Mouse (Mus musculus) forebrain, embryonic 10.5 days (tissue): ENCODE results near the gene Ccdc78. TPM values are rescaled to one million over a fixed set of nuclear protein-coding genes. Genes with fewer than 3 reads are reported as not detected.

Source experiments
- DNase-seq: peaks from one replicate; pipeline ENCODE4 v3.0.0-alpha.2; 2017; ENCODE audit warnings: low spot score; ENCODE audit errors: extremely low spot score
- H3K27ac ChIP-seq: fragments of 300-500 bp; sonication (generic); 2 replicates; pipeline ENCODE4 v1.5.1; 2016; ENCODE audit warnings: mild to moderate bottlenecking
- H3K27me3 ChIP-seq: fragments of 300-500 bp; sonication (generic); 2 replicates; pipeline ENCODE4 v1.6.1; 2016; ENCODE audit warnings: mild to moderate bottlenecking; ENCODE audit not compliant: poor library complexity, severe bottlenecking
- H3K36me3 ChIP-seq: fragments of 300-500 bp; sonication (generic); replicated peaks from 2 replicates; pipeline ENCODE4 v1.6.1; 2016; ENCODE audit warnings: mild to moderate bottlenecking, moderate library complexity
- H3K4me1 ChIP-seq: fragments of 300-500 bp; sonication (generic); 2 replicates; pipeline ENCODE4 v1.6.1; 2016
- H3K4me3 ChIP-seq: fragments of 300-500 bp; sonication (generic); 2 replicates; pipeline ENCODE4 v1.5.1; 2016; ENCODE audit warnings: mild to moderate bottlenecking, moderate library complexity
- H3K9me3 ChIP-seq: fragments of 300-500 bp; sonication (generic); 2 replicates; pipeline ENCODE4 v1.6.1; 2016; ENCODE audit warnings: mild to moderate bottlenecking, moderate library complexity
- WGBS: fragments of 180-500 bp; shearing (Covaris S2); methylation state at CpG from one replicate; pipeline ENCODE4 v1.1.7; 2016; 5-methylcytosine and 5-hydroxymethylcytosine counted together
- polyA plus RNA-seq: library from polyadenylated mRNA; unstranded; fragments of >200 nt; fragmentation: Nextera tagmentation; extraction: Ambion mirVana; gene quantifications from 2 replicates; pipeline ENCODE4 v1.2.1, GENCODE M21; 2016

Ccdc78 gene
- polyA plus RNA-seq, 1 experiment from 2014 or later: 1.4 TPM

DNA sequence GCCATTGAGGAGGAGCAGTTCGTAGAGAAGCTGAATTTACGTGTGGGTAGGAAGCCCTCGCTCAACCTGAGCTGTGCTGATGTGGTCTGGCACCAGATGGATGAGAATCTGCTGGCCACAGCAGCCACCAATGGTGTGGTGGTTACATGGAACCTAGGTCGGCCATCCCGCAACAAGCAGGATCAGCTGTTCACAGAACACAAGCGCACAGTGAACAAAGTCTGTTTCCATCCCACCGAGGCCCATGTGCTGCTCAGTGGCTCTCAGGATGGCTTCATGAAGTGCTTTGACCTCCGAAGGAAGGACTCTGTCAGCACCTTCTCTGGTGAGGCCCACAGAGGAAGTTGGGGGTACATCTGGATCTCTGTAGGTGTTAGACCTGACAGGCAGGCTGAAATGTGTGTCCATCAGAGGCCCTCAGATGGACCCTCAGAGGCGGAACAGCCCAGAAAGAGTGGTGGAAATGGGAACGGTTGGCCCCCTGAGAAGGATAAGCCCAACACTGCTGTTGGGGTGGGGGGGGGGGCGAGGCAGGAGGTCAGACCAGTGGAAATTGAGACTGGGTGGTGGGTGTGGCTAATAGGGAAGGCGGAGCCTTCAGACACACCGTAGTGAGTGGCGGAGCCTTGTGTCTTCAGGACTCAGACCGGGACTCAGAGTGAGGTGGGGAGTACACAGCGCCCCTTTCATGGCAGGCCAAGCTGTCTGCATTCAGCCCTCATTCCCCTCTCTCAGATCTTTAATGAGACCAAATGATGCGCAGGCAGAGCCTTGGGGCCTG, 38.2 kb downstream of the Ccdc78 start:
- peaks cover 14% of the 10 kb centered on the region for H3K27me3 ChIP-seq
- 79% methylated on average over 17 of the region's 17 CpGs for WGBS
- no peak overlapping the region for H3K27ac ChIP-seq
- DNase-seq: no peak
- H3K4me1 ChIP-seq: peaks cover 63% of the 10 kb centered on the region
- peak overlapping the region; percentile 72 for H3K4me3 ChIP-seq
- H3K36me3 ChIP-seq: peaks cover 33% of the 10 kb centered on the region
- no peaks in the 10 kb centered on the region for H3K9me3 ChIP-seq

DNA sequence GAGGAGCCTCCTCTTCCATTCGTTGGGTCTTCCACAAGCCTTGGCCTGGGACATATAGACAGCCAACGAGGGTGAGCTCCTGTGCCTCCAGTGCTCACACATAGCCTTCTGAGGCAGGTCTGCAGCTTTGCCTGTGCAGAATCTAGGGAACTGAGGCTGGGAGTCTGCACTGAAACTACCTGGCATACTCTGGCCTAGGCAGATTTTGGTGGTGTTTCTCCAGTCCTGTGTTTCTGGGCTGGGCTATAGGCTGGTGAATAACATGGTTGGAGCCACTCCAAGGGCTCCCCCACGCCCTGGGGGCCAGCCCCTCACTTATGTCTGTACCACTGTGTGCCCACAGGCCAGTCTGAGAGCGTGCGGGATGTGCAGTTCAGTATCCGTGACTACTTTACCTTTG, 38.9 kb downstream of the Ccdc78 start:
- Histone ChIP-seq H3K27me3 (peaks cover 6% of the 10 kb centered on the region), H3K9me3 (no peaks in the 10 kb centered on the region), H3K36me3 (peaks cover 41% of the 10 kb centered on the region), H3K4me3 (peak overlapping the region; percentile 72; the same call in 1 of the 2 replicates), H3K27ac (no peak overlapping the region), H3K4me1 (peaks cover 65% of the 10 kb centered on the region)
- no peak for DNase-seq
- 90% methylated on average over 6 of the region's 6 CpGs for WGBS

DNA sequence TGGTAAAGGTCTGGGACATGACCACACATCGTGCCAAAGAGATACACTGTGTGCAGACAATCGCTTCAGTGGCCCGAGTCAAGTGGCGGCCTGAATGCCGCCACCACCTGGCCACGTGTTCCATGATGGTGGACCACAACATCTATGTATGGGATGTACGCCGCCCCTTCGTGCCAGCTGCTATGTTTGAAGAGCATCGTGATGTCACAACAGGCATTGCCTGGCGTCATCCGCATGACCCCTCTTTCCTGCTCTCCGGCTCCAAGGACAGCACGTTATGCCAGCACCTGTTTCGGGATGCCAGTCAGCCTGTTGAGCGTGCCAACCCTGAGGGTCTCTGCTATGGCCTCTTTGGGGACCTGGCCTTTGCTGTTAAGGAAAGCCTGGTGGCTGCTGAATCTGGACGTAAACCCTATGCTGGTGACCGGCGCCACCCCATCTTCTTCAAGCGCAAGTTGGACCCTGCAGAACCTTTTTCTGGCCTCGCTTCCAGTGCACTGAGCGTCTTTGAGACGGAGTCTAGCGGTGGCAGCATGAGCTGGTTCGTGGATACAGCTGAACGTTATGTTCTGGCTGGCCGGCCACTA, 39.7 kb downstream of the Ccdc78 start:
- Histone ChIP-seq H3K27me3 (no peaks in the 10 kb centered on the region), H3K27ac (no peak overlapping the region), H3K36me3 (peaks cover 48% of the 10 kb centered on the region), H3K9me3 (no peaks in the 10 kb centered on the region), H3K4me3 (peak overlapping the region; percentile 72; the same call in 1 of the 2 replicates), H3K4me1 (peaks cover 73% of the 10 kb centered on the region)
- no peak for DNase-seq
- 98% methylated on average over 27 of the region's 27 CpGs for WGBS

DNA sequence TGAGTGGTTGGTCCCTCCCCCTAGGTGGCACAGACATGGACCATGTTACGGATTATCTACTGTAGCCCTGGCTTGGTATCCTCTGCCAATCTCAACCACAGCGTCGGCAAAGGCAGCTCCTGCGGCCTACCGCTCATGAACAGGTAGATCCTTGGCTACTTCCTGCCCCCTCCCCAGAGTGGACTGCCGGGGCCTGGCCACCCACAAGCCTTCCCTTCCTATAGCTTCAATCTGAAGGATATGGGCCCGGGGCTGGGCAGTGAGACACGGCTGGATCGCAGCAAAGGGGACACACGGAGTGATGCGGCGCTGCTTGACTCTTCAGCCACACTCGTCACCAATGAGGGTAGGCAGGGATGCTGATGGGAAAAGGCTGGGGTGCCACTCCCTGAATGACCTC, 40.6 kb downstream of the Ccdc78 start:
- 93% methylated on average over 13 of the region's 13 CpGs for WGBS
- no peaks in the 10 kb centered on the region for H3K27me3 ChIP-seq

DNA sequence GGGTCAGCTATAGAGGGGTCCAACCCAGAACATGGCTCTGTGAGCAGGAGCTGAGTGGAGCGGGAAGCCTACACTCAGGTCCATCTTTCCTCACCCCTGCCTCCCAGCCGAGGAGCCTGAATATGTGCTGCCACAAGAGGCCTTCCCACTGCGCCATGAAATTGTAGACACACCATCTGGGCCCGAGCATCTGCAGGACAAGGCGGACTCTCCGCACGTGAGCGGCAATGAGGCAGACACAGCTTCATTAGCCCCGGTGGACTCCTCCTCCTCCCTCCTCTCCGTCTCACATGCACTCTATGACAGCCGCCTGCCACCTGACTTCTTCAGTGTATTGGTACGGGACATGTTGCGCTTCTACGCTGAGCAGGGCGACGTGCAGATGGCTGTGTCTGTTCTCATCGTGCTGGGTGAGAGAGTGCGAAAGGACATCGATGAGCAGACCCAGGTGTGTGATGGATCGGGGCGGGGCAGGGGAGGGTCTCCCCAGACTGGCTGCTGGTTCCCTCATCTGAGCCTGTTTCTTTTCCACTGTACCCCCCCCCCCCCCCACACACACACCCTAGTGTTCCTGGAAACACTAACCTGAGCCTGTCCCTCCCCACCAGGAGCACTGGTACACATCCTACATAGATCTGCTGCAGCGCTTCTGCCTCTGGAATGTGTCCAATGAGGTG, 41.3 kb downstream of the Ccdc78 start:
- H3K4me1 ChIP-seq: peaks cover 84% of the 10 kb centered on the region
- no peak for DNase-seq
- no peaks in the 10 kb centered on the region for H3K27me3 ChIP-seq
- peak overlapping the region; percentile 94 for H3K27ac ChIP-seq
- peak overlapping the region; percentile 77 for H3K4me3 ChIP-seq
- H3K36me3 ChIP-seq: peaks cover 58% of the 10 kb centered on the region
- no peaks in the 10 kb centered on the region for H3K9me3 ChIP-seq
- WGBS: 91% methylated on average over 22 of the region's 22 CpGs

More for the DNA sequence above, 40.6 kb downstream of the Ccdc78 start:
- Histone ChIP-seq H3K4me1 (peaks cover 82% of the 10 kb centered on the region), H3K9me3 (no peaks in the 10 kb centered on the region), H3K36me3 (peaks cover 58% of the 10 kb centered on the region), H3K4me3 (0 out of 2 replicates have a peak overlapping the region, but pooled peaks have one; percentile 0), H3K27ac (no peak overlapping the region)
- no peak for DNase-seq

DNA sequence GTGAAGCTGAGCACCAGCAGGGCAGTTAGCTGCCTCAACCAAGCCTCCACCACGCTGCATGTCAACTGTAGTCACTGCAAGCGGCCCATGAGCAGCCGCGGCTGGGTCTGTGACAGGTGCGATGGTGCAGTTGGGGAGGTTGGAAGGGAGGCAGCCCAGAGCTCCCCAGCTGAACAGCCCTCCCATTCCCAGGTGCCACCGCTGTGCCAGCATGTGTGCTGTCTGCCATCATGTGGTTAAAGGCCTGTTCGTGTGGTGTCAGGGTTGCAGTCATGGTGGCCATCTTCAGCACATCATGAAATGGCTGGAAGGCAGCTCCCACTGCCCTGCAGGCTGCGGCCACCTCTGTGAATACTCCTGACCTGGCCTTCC, 41.8 kb downstream of the Ccdc78 start:
- peaks cover 58% of the 10 kb centered on the region for H3K36me3 ChIP-seq
- WGBS: 83% methylated on average over 8 of the region's 8 CpGs
- H3K27ac ChIP-seq: peak overlapping the region; percentile 94

DNA sequence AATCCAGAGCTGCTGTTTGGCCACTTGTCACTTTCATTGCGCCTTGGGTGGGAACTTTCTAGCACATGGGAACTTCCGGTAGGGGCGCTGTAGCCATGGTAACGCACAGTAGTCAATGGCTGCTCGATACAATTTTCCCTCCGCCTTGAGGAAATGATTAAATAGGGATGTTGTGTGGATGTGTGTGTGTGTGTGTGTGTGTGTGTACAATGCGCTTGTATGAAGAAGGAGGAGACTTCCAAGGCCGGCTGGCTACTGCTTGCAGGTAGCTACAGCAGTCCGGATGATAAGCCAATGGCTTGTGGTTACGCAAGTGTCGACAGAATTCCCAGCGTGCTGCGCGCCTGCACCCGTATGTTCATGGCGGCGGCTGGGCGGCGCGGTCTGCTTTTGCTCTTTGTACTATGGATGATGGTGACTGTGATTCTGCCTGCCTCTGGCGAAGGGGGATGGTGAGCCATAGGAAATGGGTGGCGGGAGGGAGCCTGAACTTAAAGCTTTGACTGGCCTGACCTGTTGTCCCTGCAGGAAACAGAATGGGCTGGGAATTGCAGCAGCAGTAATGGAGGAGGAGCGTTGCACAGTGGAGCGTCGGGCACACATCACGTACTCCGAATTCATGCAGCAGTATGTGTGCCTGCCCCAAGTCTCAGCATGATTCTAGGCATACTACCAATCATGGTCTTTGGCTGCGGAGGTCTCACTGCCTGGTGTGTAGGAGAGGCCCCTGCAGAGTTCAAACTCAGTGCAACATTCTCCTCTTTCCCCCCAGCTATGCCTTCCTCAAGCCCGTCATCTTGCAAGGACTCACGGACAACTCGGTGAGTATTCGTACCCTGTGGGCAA, 42.6 kb downstream of the Ccdc78 start, which contains the start of gene Jmjd8:
Jmjd8 (plus strand) TSS at position 156 of the 846 bp plus-strand sequence.
- peaks cover 83% of the 10 kb centered on the region for H3K4me1 ChIP-seq
- 2% methylated on average over 32 of the region's 32 CpGs for WGBS

More for the DNA sequence above, 41.8 kb downstream of the Ccdc78 start:
- Histone ChIP-seq H3K9me3 (no peaks in the 10 kb centered on the region), H3K4me3 (peak overlapping the region; percentile 77), H3K27me3 (no peaks in the 10 kb centered on the region), H3K4me1 (peaks cover 80% of the 10 kb centered on the region)
- DNase-seq: no peak

DNA sequence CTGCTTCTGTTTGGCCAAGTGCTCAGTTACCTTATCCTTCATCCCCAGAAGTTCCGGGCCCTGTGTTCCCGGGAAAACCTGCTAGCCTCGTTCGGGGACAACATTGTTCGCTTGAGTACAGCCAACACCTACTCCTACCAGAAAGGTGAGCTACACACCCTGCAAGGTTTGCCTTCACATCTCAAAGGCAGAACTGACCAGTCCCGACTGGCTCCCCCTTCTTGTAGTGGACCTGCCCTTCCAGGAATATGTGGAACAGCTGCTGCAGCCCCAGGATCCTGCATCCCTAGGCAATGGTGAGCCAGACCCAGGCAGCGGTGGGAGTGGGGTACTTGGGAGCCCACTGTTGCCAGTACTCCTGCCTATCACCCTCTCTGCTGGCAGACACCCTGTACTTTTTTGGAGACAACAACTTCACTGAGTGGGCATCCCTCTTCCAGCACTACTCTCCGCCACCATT, 43.2 kb downstream of the Ccdc78 start:
- 44% methylated on average over 8 of the region's 8 CpGs for WGBS
- no peak for DNase-seq
- no peaks in the 10 kb centered on the region for H3K9me3 ChIP-seq
- peaks cover 62% of the 10 kb centered on the region for H3K36me3 ChIP-seq
- no peaks in the 10 kb centered on the region for H3K27me3 ChIP-seq
- peaks cover 83% of the 10 kb centered on the region for H3K4me1 ChIP-seq
- H3K27ac ChIP-seq: peak overlapping the region; percentile 94
- H3K4me3 ChIP-seq: peak overlapping the region; percentile 77

More for the DNA sequence above, 42.6 kb downstream of the Ccdc78 start, which contains the start of gene Jmjd8:
- Histone ChIP-seq H3K9me3 (no peaks in the 10 kb centered on the region), H3K4me3 (peak within 1 kb of the TSS; percentile 77), H3K27me3 (no peaks in the 10 kb centered on the region), H3K36me3 (peaks cover 58% of the 10 kb centered on the region), H3K27ac (peak within 1 kb of the TSS; percentile 94)
- peak; percentile 85 for DNase-seq

DNA sequence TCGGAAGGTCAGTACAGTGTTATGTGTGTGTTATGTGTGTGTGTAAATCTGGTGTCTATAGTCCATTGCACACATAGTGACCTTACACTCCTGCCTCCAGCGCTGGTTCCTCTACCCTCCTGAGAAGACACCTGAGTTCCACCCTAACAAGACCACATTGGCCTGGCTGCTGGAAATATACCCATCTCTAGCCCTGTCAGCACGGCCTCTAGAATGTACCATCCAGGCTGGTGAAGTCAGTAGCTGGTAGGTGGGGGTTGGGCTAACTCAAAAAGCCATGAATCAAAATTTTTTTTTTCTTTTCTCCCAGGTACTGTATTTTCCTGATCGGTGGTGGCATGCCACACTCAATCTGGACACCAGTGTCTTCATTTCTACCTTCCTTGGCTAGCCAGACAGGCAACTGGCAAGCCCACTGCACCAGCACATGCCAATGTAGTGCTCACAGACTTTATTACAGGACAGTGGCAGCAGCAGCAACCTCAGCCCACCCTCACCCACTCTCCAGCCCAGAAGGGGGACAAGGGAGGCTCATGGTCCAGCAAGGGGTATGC, 43.9 kb downstream of the Ccdc78 start:
- WGBS: 93% methylated on average over 4 of the region's 4 CpGs
- no peak for DNase-seq
- Histone ChIP-seq H3K36me3 (peaks cover 68% of the 10 kb centered on the region), H3K9me3 (no peaks in the 10 kb centered on the region), H3K27me3 (no peaks in the 10 kb centered on the region), H3K4me1 (peaks cover 83% of the 10 kb centered on the region), H3K4me3 (peak overlapping the region; percentile 77), H3K27ac (0 out of 2 replicates have a peak overlapping the region, but pooled peaks have one; percentile 27)

DNA sequence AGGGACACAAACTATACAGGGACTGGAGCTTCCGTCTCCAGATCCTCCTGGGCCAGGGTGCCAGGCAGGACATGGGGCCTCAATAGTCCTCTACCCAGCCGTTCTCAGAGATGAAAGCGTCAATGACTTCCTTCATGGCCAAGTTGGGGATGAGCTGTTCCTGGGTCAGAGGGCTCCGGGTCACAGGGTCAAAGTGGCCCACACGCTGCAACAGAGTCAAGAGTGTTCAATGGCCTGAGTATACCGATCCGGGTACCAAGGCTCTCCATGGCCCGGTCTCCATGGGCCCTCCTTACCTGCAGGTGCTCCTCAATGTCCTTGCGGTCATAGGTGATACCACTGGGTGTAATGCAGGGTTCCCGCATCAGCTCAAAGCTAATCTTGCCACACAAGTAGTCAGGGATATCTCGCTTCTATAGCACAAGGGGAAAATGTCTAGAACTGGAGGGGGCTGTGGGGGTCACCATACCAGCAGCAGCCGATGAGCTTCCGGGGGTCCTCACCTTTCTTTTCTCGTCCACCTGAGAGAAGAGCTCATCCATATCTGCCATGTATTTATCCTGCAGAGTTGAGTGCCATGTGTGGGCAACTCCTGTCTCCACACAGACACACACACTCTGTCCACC, 44.5 kb downstream of the Ccdc78 start:
- peak overlapping the region; percentile 77 for H3K4me3 ChIP-seq
- H3K27ac ChIP-seq: 0 out of 2 replicates have a peak overlapping the region, but pooled peaks have one; percentile 27
- H3K27me3 ChIP-seq: no peaks in the 10 kb centered on the region
- no peak for DNase-seq
- H3K4me1 ChIP-seq: peaks cover 83% of the 10 kb centered on the region
- no peaks in the 10 kb centered on the region for H3K9me3 ChIP-seq
- 89% methylated on average over 14 of the region's 14 CpGs for WGBS
- H3K36me3 ChIP-seq: peaks cover 70% of the 10 kb centered on the region

DNA sequence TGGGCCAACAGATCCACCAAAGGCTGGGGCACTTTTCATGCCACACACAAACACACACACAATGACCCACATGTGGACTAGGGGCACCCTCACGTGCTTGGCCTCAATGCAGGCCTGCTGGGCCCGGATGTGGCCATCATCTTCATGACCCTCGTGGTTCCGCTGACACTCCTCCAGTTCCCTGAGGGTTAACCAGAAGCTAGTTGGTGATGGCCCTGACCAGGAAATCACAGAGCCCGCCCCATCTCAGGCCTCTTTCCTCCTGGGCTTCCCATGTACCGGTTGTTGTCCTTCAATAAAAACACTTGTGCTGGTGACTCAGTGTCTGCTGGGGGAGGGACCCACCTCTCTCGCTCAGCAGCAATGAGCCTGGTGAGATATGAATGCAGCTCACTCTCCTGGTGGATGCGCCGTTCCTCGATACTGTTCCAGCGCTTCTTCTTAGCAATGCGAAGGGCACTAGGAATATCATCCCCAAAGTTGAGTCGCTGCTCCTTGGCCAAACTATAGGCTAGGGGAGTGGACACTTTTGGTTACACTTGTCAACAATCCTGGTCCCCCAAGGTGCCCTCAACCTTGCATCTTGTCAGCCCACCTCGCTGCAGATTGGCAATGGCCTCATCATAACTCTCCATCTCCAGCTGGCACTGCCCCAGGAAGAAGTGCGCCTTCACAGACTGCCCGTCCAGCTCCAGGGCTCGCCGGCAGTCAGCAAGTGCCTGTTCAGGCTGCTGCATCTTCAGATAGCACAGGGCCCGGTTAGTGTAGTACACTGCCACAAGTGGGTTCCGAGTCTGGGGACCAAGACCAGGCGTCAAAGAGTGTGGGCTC, 45.3 kb downstream of the Ccdc78 start:
- 71% methylated on average over 21 of the region's 21 CpGs for WGBS
- H3K36me3 ChIP-seq: peaks cover 67% of the 10 kb centered on the region
- no peak for DNase-seq

More for the DNA sequence above, 45.3 kb downstream of the Ccdc78 start:
- peak overlapping the region; percentile 77 for H3K4me3 ChIP-seq
- H3K4me1 ChIP-seq: peaks cover 86% of the 10 kb centered on the region
- peak overlapping the region; percentile 96 for H3K27ac ChIP-seq
- no peaks in the 10 kb centered on the region for H3K9me3 ChIP-seq
- no peaks in the 10 kb centered on the region for H3K27me3 ChIP-seq
